Mouse (Mus musculus) brain, embryonic 18.5 days (tissue): ENCODE data around the gene Fam131c.

Experiments
- DNase-seq: peaks from one replicate; pipeline ENCODE4 v3.0.0-alpha.2; 2012; ENCODE audit warnings: low read depth, low spot score

Fam131c gene

DNA sequence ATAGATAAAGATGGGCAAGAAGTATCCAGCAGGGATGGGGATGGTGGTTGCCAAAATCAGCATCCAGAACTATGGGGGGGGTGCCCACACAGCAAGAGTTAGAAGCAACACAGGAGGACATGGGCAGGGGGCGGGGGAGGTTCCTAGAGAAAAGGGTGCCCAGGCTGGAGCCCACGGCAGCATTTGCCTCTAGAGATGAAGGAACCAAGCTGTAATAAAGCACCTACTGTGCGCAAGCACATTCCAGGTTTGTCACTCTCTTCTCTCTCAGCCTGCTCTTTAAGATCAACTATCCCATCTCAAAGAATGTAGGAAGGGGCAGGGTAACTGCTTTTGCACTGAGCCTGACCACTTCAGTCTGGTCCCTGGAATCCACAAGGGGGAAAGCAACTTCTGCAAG is 40.6 kb downstream of the Fam131c start:
- DNase-seq = no peak

DNA sequence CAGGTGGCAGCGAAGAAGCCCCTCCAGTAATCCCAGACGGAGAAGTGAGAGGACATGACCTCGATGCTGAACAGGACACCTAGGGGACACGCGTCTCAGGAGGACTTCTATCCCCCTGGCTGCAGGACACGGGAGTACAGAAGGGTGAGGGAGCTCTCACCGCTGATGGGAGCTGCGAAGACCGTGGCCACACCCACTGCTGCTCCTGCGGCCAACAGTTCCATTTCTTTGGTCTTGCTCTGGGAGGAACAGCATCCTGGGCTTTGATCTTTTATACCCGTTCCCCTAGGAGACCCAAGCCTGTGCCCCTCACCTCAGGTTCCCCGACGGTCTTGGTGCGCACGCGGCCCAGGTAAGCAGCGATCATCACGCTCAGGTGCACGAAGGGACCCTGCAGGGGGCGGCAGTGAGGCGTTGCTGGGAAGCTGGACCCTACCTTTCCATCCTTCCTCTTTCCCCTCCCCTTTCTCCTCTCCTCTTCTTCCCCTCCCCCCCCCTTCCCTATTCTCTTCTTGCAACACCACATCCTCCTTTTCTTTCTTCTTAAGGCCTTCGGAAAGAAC is 43.5 kb downstream of the Fam131c start:
- DNase-seq = no peak

DNA sequence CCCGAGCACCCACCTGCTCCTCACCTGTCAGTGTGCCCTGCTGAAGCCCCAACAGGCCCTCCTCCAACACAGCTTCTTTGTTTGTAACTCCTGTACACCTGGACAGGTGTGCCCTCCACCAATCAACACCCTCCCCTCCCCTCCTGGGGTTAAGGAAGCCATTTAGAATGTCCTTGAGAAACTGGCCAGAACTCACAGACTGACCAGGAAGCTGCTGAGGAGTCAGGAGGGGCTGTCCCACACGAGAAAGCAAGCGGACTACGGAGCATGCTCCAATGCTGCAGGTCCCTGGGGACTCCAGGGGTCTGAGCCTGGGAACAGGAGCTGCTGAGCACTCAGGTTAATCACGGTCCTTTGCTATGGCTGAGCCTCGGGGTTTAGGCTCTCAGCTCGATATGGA is 47.9 kb downstream of the Fam131c start, which contains the start of gene Clcnkb:
Gene Clcnkb, minus strand, starts transcription at position 91 of the 400 bp plus-strand sequence.
- no peak for DNase-seq

DNA sequence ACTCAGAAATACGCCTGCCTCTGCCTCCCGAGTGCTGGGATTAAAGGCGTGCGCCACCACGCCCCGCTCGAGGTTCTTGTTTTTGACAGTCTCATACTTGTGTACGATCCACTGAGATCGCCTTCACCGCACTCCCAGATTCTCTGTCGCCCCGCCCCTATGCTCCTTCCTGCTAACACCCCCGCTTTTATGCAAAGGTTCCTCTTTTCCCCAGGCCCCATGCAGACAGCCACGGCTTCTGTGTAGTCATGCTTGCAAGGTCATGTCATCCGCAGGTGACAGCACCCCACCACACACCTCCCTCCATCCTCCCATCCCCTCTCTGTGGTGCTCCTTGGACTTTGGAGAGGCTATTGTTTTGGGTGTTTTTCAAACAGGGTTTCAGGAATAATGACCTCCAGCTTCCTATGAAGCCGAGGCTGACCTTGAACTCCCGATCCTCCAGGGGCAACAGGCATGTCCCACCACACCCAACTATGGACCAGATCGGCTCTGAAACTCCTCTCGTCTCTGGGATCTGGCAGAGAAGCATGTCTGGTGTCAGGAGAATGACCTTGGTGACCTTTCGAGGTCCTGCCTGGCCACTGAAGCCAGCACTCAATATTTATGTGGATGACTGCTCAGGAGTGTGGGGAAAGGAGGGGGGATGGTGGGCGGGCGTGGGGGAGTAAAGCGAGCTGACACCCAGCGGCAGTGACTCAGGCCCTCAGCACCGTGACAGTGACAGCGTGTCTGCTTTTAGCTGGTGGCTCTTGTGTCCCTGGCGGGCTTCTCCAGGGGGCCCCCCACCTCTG is 51.6 kb downstream of the Fam131c start:
- no peak for DNase-seq

DNA sequence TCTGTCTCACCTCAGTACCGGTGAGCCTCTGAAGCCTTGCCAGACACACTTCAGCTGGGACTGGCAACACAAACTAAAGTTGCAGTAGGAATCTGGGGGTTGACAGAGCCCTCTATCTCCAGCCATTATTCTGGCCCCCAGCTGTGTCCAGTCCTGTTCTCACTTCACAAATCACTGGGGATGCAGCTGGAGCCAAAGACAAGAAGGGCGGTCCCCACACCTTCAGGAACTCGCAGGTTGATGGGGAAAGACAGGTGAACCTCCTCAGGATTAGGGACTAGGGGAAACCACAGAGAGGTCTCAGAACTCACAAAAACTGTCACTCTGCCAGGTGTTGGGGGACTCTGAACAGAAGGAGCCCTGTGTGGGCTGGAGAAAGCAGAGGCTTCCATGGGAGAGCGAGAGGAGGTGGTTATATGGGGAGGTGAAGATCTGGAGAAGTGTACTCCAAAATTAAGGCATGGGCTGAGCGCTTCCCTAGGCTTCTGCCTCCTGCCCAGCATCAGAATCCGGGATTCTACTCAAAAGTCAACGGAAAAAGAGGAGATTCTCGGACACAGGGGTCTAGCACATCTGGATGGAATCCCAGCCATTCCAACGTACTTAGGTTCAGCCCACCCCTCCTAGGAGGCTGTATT is 52.3 kb downstream of the Fam131c start, which contains the start of gene Hspb7:
Gene Hspb7, plus strand, starts transcription at position 588 of the 638 bp plus-strand sequence.
- DNase-seq = no peak

DNA sequence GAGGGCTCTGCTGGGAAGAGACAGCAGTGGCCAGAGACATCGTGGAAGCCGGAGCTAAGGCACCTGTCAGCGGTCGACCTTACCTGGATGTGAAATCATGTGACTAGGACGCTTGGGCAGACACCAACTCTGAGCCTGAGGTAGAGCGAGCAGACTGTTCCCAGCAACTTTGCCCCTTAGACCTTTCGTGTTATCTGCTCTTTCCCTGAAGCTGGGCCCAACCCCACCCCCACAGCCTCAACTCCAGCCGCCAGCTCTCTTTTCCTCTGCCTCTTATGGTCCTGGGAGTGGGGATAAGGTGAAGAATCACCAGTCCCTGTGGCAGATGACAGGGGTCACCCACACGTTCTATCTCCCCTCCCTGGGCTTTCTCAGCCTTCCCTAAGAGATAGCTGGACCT is 52.9 kb downstream of the Fam131c start:
- no peak for DNase-seq

DNA sequence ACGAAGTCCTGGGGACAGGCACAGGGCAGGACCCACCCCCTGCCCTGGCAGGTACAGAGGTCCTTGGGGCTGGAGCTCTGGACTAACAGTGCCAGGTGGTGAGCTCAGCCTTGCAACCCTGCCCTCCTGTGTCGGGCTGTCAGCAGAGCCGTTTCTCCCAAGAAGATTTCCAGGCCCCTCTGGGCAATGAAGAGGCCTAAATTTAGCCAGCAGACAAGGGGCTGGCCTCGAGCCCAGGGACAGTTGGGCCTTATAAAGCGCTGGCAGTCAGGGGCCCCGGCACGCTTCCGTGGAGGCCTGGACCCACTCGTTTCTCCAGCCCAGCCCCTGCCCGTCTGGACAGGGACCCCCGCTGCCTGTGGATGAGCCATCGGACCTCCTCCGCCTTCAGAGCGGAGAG is 53.4 kb downstream of the Fam131c start:
- DNase-seq = no peak

DNA sequence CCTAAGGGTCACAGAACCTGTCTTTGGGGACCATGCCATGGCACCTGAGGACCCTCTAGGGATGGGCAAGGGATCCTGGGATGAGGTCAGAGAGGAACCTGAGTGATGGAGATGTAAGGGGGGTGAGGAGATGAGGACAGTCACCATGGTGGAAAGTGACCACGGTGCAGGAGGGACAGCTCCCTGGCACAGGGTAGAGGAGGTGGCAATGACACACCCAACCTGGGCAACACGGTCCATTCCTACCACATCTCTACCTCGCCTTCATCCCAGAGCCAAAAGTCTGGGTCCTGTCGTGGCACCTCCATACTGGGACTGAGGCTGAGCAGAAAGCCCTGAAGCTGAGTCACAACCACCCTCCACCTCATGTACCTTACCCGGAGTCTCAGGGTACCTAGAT is 54.8 kb downstream of the Fam131c start:
- DNase-seq = no peak

DNA sequence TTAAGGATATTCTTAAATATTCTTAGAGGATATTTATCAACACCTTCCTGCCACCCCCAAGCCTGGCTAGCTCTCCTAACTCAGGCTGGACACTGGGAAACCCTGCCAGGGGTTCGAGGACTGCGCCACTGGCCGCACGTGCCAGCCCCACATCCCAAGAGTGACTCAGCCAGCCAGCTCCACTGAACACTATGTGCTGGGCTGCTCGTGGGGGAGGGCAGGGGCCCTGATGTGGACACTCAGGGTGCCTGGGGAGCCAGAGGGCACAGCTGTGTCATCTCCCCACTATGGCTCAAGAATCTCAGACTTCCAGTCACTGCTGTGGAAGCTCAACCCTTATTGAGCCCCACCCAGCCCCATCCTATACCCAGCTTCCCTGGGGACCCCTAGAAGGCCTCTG is 55.3 kb downstream of the Fam131c start:
- DNase-seq = no peak

DNA sequence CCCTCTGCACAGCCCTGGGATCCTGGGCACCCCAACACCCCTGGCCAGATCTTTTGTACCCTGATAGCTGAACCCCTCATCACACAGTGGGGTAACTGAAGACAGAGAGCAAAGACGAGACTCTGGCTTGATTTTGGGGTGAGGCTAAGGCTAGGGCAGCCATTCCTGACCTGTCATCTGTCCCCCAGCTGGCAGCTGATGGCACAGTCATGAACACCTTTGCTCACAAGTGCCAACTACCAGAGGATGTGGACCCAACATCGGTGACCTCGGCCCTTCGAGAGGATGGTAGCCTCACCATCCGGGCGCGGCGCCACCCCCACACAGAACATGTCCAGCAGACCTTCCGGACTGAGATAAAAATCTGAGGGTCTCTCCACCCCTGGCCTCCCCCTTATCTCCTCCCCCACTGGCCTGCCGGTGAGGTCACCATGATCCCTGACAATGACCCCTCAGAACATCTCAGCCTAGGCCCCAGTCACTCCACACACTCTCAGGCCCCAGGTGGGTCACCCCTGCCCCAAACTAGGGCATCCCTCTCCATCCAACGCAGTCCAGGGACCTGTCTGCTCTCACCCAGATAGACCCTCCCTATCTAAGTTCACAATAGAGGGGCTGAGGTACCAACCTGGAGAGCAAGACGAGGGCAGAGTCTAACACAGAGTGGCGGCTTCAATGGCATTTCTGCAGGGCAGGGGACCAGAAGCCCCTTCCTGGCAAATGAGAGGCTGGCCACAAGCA is 55.8 kb downstream of the Fam131c start:
- no peak for DNase-seq

DNA sequence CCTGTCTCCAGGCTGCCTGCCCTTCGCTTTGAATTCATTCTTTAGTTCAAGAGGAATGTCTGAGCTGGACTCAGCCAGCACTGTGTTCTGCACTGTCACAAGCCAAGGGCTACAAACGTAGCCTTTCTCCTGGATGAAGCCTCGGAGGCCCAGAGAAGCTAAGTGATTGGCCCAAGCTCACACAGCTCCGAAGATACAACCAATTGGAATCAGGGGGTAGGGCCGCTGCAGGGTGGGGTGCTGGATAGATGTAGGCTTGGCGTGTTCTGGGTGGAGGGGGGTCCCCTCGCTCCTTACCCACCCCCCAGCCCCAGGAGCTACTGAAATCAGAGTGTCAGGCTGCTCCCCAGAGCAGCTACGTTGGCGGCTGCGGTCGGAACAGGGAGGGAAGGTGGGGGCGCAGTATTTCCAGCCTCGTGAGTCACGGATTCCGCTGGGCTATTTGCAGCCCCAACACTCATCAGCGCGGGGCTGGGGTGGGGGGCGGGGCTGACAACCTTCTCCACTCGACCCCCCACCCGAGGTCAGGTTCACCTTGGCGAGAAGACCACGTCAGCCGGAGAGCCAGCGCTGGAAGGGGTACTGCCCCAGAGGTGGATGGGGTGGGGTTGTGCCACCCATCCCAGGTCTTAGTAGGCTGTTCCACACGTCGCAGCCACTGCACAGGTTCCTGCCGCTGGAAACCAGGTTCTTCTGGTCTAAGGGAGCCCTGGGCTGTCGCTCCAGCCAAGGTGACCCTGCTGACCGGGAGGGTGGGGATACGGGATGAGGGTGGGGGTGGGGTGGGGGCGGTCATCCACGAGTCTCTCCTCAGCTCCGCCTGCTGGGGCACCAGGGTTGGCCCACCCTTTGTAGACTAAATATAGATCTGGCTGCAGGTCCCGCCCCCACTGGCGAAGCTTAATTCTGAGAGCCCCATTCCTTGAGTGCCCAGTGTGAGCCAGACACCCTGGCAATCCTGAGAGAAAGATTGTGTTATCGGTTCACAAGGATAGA is 57.8 kb downstream of the Fam131c start:
- DNase-seq = peak; percentile 64

DNA sequence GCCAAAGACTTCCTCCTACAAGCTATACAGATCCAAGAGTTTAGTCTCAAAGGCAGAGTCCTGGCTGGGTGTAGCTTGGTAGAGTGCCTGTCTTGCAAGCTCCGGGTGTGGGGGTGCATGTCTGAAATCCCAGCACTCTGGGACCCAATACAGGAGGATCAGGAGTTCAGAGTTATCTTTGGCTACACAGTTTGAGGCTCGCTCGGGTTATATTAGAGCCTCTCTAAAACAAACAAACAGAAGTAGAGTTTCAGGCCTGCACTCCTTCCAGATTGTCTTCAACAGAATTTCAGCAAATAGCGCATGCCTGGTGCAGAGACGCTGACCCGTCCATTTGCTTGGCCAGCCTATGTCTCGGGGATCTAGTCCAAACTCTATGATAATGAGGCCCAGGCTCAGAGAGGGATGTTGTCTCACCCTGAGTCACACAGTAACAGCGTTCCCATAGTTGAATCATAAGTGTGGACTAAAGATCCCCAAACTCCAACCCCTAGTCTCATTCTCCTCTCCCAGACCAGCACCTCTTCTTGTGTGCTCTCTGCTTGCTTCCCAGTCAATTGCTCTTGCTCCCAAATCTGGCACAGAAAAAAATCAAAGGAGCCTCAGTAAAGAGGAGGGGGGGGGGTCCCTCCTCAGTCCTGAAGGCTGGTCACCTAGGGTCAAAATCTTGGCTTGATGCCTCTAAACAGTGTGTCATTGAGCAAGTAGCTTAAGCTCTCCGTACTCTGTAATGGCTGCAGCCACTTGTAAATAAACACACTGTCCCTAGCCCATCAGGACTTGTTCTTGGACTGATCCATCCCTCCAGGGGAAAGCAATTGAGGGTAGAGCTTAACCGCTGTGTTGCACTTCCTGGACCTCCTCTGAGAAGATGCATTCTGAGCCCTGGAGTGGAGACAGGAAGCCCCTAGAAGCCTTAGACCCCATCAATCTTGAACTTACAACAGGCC is 59.1 kb downstream of the Fam131c start:
- DNase-seq = no peak

DNA sequence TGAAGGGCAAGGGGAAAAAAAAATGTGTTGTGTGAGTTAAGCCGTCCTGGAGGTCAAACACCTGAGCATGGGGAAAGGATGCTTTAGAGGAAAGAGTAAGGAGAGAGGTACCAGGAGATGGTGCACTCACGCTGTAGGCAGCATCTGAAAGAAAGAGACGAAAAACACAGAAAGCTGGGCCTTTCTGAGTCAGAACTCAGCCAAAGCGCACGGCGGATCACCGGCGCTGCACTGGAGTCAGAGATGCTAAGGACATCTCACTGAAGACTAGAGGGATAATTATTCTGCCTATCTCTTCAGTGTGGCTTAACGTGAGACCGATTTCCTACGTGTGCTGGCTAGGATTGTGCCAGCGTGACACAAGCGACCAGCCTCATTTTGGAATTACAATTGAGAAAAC is 59.9 kb downstream of the Fam131c start:
- no peak for DNase-seq

DNA sequence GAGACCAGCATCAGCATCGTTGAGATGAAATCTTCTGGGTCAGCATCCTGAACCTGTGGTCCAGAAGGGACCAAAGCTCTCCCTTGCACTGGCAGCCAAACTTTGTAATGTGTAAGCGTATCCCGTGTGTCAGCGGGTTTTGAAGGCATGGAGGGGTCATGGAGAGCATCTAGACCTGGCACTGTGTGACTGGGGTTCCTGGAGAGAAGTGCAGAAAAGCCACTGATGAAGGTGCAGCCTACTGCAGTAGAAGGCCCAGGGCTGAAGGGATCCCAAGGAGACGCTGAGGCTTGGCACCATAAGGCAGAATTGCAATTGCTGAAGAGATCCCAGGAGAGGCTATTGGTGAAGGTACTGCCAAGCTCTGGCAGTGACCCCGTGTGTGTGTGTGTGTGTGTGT is 61.4 kb downstream of the Fam131c start:
- DNase-seq = no peak

DNA sequence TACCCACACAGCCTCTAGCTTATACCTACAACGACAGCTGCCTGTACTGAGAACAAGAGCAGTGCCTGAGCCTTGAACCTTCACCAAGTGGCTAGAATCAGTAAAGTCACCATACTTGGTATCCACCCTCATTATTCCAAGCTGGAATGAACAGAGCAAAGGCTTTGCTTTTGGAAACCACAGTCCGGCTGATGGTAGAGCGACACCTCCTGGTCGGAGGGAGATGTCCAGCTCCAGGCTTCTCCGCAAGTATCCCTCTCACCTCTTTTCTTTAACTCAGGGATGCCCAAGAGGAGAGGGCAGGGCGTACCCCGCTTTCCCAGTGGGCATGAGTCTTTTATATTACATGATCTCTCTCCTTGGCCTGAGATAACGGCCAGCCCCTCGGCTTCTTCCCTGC is 61.8 kb downstream of the Fam131c start:
- DNase-seq = no peak

DNA sequence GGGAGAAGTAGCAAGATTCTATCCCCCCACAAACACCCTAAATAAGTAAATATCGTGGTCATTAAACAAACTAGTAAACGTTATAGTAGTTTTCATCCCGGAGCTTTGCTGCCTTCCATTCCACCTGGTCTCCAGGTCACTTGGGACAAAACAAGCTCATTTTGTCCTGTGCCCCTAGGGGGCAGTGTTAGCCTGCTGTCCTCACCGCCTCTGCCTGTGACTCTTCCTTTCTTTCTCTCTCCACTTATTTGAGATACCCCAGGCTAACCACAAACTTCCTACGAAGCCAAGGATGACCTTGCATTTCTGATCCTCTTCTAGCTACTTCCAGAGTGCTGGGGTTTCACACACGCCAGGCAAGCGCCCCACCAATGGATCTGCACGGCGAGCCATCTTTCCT is 63.0 kb downstream of the Fam131c start:
- DNase-seq = no peak

DNA sequence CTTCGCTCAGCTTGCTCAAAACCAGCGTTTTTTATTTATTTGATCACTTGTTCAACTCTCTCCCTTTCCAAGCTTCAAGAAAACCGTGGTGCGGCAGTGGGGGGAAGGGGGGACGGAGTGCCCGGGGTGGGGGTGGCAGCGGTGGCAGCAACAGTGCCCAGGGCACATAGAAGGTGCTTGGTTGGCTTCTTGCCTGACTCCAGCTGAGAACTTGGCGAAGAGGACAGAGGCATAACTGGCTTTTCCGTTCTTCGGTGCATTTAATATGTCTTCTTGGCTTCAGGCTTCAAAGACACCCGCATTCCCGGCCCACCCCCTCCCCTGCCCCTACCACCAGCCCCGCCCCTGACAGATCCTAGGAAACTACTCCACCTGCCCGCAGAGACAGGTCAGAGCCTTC is 64.6 kb downstream of the Fam131c start:
- no peak for DNase-seq

DNA sequence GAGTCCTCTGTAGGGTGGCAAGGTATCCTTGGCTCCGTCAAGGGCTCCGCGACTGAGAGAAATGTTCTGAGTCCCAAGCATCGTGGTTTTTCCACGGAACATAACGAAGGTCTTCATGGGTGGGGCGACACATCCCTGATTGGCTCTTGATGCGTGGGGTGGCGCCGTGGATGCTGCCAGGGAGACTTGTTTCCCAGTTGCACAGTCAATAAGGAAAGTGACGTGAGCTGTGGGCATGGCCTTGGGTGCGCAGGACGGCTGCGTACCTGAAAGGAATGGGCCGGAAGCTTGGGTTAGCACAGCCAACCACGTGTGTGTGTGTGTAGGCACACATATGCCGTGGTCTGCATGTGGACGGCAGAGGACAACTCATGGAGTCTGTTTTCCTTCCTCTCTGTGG is 65.2 kb downstream of the Fam131c start:
- no peak for DNase-seq
